14 mouse cellular contexts compared by ENCODE assay signal in genomic region chr5:3460907-3461306, GRCm38 (mm10).
DNase-seq lines count a peak whose midpoint lies in the region; ATAC-seq and TF ChIP-seq lines count a peak whose summit lies in the region.
"Had no signal": no experiment of that assay in that cellular context is flagged by ENCODE, and none has a peak within 500 bp of the region (broad histone marks: within the 10 kb centered on the region; RNA-seq: fewer than 3 reads in every experiment).

No protein-coding gene starts in this region.

- H3K4me2 ChIP-seq in kidney, embryonic 15.5 days = no peak overlapping the region
- no peak overlapping the region for H3K4me2 ChIP-seq in forebrain, postnatal 0 days (ENCODE audit: low read depth)
- H3K4me2 ChIP-seq: neural tube, embryonic 12.5 days had no signal

- 61% methylated on average over 9 of the region's 9 CpGs for WGBS in kidney, embryonic 15.5 days
- 85% methylated on average over 9 of the region's 9 CpGs for WGBS in forebrain, postnatal 0 days

- H3K4me1 ChIP-seq in G1E (ENCODE audit: insufficient read depth, low read depth, low read length) = peaks cover 54% of the 10 kb centered on the region
- H3K4me1 ChIP-seq in kidney, embryonic 15.5 days = peaks cover 15% of the 10 kb centered on the region
- H3K4me1 ChIP-seq in forebrain, postnatal 0 days (ENCODE audit: insufficient read depth) = no peaks in the 10 kb centered on the region
- H3K4me1 ChIP-seq: midbrain, embryonic 10.5 days; neural tube, embryonic 12.5 days had no signal

- ATAC-seq in G1E (ENCODE audit: extremely low read depth, insufficient number of reproducible peaks, low FRiP score, poor library complexity, severe bottlenecking) = peak; percentile 71
- ATAC-seq in kidney, embryonic 15.5 days (replicated peaks; ENCODE audit: low FRiP score) = no peak
- ATAC-seq in forebrain, postnatal 0 days = no peak
- ATAC-seq: intestine, embryonic 16.5 days had no signal

- no peaks in the 10 kb centered on the region for H3K9me3 ChIP-seq in G1E (replicated peaks)
- H3K9me3 ChIP-seq in kidney, embryonic 15.5 days (replicated peaks) = no peaks in the 10 kb centered on the region
- H3K9me3 ChIP-seq in forebrain, postnatal 0 days (ENCODE audit: low read length) = no peaks in the 10 kb centered on the region
- H3K9me3 ChIP-seq: midbrain, embryonic 10.5 days; neural tube, embryonic 12.5 days had no signal

- peak; percentile 6 for DNase-seq in spleen, adult 12 weeks (ENCODE audit: low spot score)
- DNase-seq in spleen, postnatal 10 days (ENCODE audit: low spot score in 2 of 2) = no peak
- DNase-seq in G1E (ENCODE audit: low spot score) = peak; percentile 40
- DNase-seq in induced T-regulatory cell, adult 2 months (ENCODE audit: low read depth) = peak; percentile 76
- peak; percentile 35 to 45 for DNase-seq in spleen, postnatal 36 days (ENCODE audit: low spot score in 2 of 2)
- DNase-seq in left cerebral cortex, adult 8-10 months (ENCODE audit: low spot score in 2 of 2) = no peak
- DNase-seq in forebrain, postnatal 0 days = no peak
- DNase-seq: heart, postnatal 14 days; right cerebral cortex, adult 18-20 months had no signal

- no peak overlapping the region for H3K27ac ChIP-seq in kidney, embryonic 15.5 days
- H3K27ac ChIP-seq in forebrain, postnatal 0 days (ENCODE audit: low read depth, low read length) = no peak overlapping the region
- H3K27ac ChIP-seq: liver, embryonic 14.5 days; midbrain, embryonic 10.5 days; neural tube, embryonic 12.5 days had no signal

- no peak for TF ChIP-seq CTCF in G1E (IDR thresholded peaks at IDR 0.05; ENCODE audit: low read depth, low read length)
- TF ChIP-seq CTCF in forebrain, postnatal 0 days (IDR thresholded peaks at IDR 0.05; ENCODE audit: low read depth) = no peak

- H3K36me3 ChIP-seq in G1E (replicated peaks) = peaks cover 55% of the 10 kb centered on the region
- no peaks in the 10 kb centered on the region for H3K36me3 ChIP-seq in kidney, embryonic 15.5 days
- no peaks in the 10 kb centered on the region for H3K36me3 ChIP-seq in forebrain, postnatal 0 days (ENCODE audit: insufficient read depth)
- H3K36me3 ChIP-seq: midbrain, embryonic 10.5 days; neural tube, embryonic 12.5 days had no signal

- no peaks in the 10 kb centered on the region for H3K27me3 ChIP-seq in G1E (ENCODE audit: insufficient read depth, low read length)
- no peaks in the 10 kb centered on the region for H3K27me3 ChIP-seq in kidney, embryonic 15.5 days
- H3K27me3 ChIP-seq in forebrain, postnatal 0 days (ENCODE audit: insufficient read depth, low read length) = no peaks in the 10 kb centered on the region
- H3K27me3 ChIP-seq: neural tube, embryonic 12.5 days had no signal

- H3K9ac ChIP-seq in kidney, embryonic 15.5 days = no peak overlapping the region
- H3K9ac ChIP-seq in forebrain, postnatal 0 days = no peak overlapping the region
- H3K9ac ChIP-seq: liver, embryonic 14.5 days; neural tube, embryonic 12.5 days had no signal

- H3K4me3 ChIP-seq in G1E (ENCODE audit: low read depth, low read length) = peak overlapping the region; percentile 28; the same call in 1 of the 2 replicates
- H3K4me3 ChIP-seq in kidney, embryonic 15.5 days (replicated peaks) = no peak overlapping the region
- no peak overlapping the region for H3K4me3 ChIP-seq in forebrain, postnatal 0 days (ENCODE audit: low read depth, low read length)
- H3K4me3 ChIP-seq: midbrain, embryonic 10.5 days; neural tube, embryonic 12.5 days had no signal

Comparison
In these comparisons a context has a peak if more than half of its experiments do, and no peak if none do; other contexts are left out.
1. DNase-seq: peak in spleen, adult 12 weeks (single experiment), G1E (single experiment), induced T-regulatory cell, adult 2 months (single experiment) and spleen, postnatal 36 days (2 of 2); none in spleen, postnatal 10 days (0 of 2), left cerebral cortex, adult 8-10 months (0 of 2) and forebrain, postnatal 0 days (single experiment).